10 mouse cellular contexts compared by ENCODE assay signal in the genomic region with DNA sequence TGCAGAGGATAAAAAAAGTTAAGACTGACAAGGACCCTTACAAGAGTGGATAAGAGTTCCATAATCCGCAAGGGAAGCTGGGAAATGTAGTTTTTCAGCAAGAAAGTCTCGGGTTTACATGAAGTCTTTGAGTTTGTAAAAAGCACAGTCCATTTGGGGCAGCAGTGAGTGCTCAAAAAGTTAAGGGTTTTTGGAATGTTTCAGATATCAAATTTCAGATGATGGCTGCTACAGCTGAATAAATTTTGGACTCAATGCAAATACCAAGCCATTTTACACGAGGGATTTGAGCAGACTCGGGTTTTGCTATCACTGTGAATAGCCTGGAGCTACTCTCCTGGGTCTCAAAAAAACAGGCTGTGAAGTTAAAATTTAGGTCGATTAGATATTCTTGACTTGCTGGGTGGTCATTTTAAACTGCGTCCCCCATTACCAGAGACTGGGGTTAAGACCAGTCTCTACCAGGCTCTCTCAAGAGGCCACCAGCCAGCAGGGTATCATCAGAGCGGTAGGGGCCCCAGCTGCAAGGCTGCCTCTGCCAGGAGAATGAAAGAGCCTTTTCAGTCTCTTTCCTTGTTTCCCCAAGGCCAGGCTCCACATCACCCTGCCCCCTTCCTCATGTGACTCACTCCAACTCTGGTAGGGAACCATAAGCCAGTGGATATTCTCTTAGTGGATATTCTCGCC. TPM values are rescaled to one million over a fixed set of nuclear protein-coding genes. Genes with fewer than 3 reads are reported as not detected.
DNase-seq lines count a peak whose midpoint lies in the region; ATAC-seq and TF ChIP-seq lines count a peak whose summit lies in the region.
"Had no signal": no experiment of that assay in that cellular context is flagged by ENCODE, and none has a peak within 500 bp of the region (broad histone marks: within the 10 kb centered on the region; RNA-seq: fewer than 3 reads in every experiment).

No protein-coding gene starts in this region.

- H3K9me3 ChIP-seq in forebrain, embryonic 12.5 days: no peaks in the 10 kb centered on the region
- H3K9me3 ChIP-seq in hindbrain, embryonic 16.5 days (ENCODE audit: control insufficient read depth, low read length): no peaks in the 10 kb centered on the region
- H3K9me3 ChIP-seq in midbrain, embryonic 15.5 days: no peaks in the 10 kb centered on the region
- H3K9me3 ChIP-seq: G1E had no signal

- TF ChIP-seq CTCF in gastrocnemius, adult 2 months (IDR thresholded peaks at IDR 0.05): peak; percentile 12; the same call in 1 of the 2 replicates

- peaks cover 26% of the 10 kb centered on the region for H3K4me1 ChIP-seq in forebrain, embryonic 12.5 days
- peaks cover 5% of the 10 kb centered on the region for H3K4me1 ChIP-seq in hindbrain, embryonic 16.5 days (ENCODE audit: control insufficient read depth, insufficient read depth, low read depth, low read length)
- peaks cover 6% of the 10 kb centered on the region; the same call in 1 of the 2 replicates for H3K4me1 ChIP-seq in midbrain, embryonic 15.5 days

- no peaks in the 10 kb centered on the region for H3K36me3 ChIP-seq in forebrain, embryonic 12.5 days (replicated peaks)
- no peaks in the 10 kb centered on the region for H3K36me3 ChIP-seq in hindbrain, embryonic 16.5 days (ENCODE audit: control insufficient read depth, insufficient read depth, low read length)
- no peaks in the 10 kb centered on the region for H3K36me3 ChIP-seq in midbrain, embryonic 15.5 days (replicated peaks)
- H3K36me3 ChIP-seq: G1E had no signal

- H3K27me3 ChIP-seq in forebrain, embryonic 12.5 days: no peaks in the 10 kb centered on the region
- no peaks in the 10 kb centered on the region for H3K27me3 ChIP-seq in hindbrain, embryonic 16.5 days (replicated peaks; ENCODE audit: control insufficient read depth, insufficient read depth, low read length)
- H3K27me3 ChIP-seq in midbrain, embryonic 15.5 days (replicated peaks): no peaks in the 10 kb centered on the region

- ATAC-seq in forebrain, embryonic 12.5 days (ENCODE audit: low FRiP score): peak; percentile 84
- peak; percentile 87 for ATAC-seq in hindbrain, embryonic 16.5 days
- peak; percentile 62; the same call in 1 of the 2 replicates for ATAC-seq in midbrain, embryonic 15.5 days (replicated peaks)
- ATAC-seq in erythroid progenitor cell, adult 5-6 weeks (replicated peaks; ENCODE audit: low FRiP score, poor library complexity, severe bottlenecking): no peak

- H3K9ac ChIP-seq in forebrain, embryonic 12.5 days: no peak overlapping the region
- H3K9ac ChIP-seq in hindbrain, embryonic 16.5 days (ENCODE audit: low read depth, low read length): no peak overlapping the region
- H3K9ac ChIP-seq in midbrain, embryonic 15.5 days: no peak overlapping the region

- peak overlapping the region; percentile 73 for H3K27ac ChIP-seq in gastrocnemius, adult 2 months
- H3K27ac ChIP-seq in forebrain, embryonic 12.5 days: peak overlapping the region; percentile 47
- peak overlapping the region; percentile 39; the same call in 1 of the 2 replicates for H3K27ac ChIP-seq in hindbrain, embryonic 16.5 days (ENCODE audit: low read depth, low read length)
- peak overlapping the region; percentile 39 for H3K27ac ChIP-seq in midbrain, embryonic 15.5 days

- 18% methylated on average over 8 of the region's 8 CpGs for WGBS in forebrain, embryonic 12.5 days
- 32% methylated on average over 8 of the region's 8 CpGs for WGBS in hindbrain, embryonic 16.5 days
- WGBS in midbrain, embryonic 15.5 days: 22% methylated on average over 8 of the region's 8 CpGs

- peak overlapping the region; percentile 16 for H3K4me2 ChIP-seq in forebrain, embryonic 12.5 days
- no peak overlapping the region for H3K4me2 ChIP-seq in hindbrain, embryonic 16.5 days (ENCODE audit: low read length)
- H3K4me2 ChIP-seq in midbrain, embryonic 15.5 days: no peak overlapping the region

- H3K4me3 ChIP-seq in gastrocnemius, adult 2 months: peak overlapping the region; percentile 42
- H3K4me3 ChIP-seq in forebrain, embryonic 12.5 days (replicated peaks): no peak overlapping the region
- no peak overlapping the region for H3K4me3 ChIP-seq in hindbrain, embryonic 16.5 days (ENCODE audit: low read length)
- no peak overlapping the region for H3K4me3 ChIP-seq in midbrain, embryonic 15.5 days

- intact Hi-C loops in gastrocnemius, adult 2 months (cut with DNase I): no loop called here

- no peak for DNase-seq in gastrocnemius, adult 2 months
- no peak for DNase-seq in gastrocnemius, adult 8-10 months (ENCODE audit: low spot score in 2 of 2)
- peak; percentile 89 for DNase-seq in NIH3T3 (ENCODE audit: low read depth)
- no peak for DNase-seq in spleen, postnatal 14 days (ENCODE audit: low spot score in 2 of 2)

RNA-seq across cellular contexts. Expression of gene Spg20, which starts 15.8 kb away (rescaled TPM):
- total RNA-seq in gastrocnemius, adult 2 months (2021): 10 to 100 TPM; 34.0 to 41.1 TPM
- 10 to 100 TPM; 24.5 to 33.9 (median 30.1) TPM for total RNA-seq in gastrocnemius, adult 8-10 months (2022)
- polyA plus RNA-seq in forebrain, embryonic 12.5 days (2016; fragmentation: Nextera tagmentation; extraction: Ambion mirVana): 34.9 and 38.9 TPM in 2 replicates
- polyA plus RNA-seq in hindbrain, embryonic 16.5 days (2015; fragmentation: Nextera tagmentation; extraction: Ambion mirVana): 13.1 and 16.2 TPM in 2 replicates
- 15.7 and 15.8 TPM in 2 replicates for polyA plus RNA-seq in midbrain, embryonic 15.5 days (2015; fragmentation: Nextera tagmentation; extraction: Ambion mirVana)
- total RNA-seq in erythroid progenitor cell, adult 5-6 weeks (2015; ENCODE audit: low replicate concordance): 0.36 and 2.9 TPM in 2 replicates
- 2.3 and 2.4 TPM in 2 replicates for total RNA-seq in erythroid progenitor cell, adult 5-6 weeks (2017; ENCODE audit: low replicate concordance)

RNA-seq across cellular contexts. Expression of gene Ccna1, which starts 40.8 kb away (rescaled TPM):
- total RNA-seq in gastrocnemius, adult 2 months (2021): not detected
- not detected for total RNA-seq in gastrocnemius, adult 8-10 months (2022)
- polyA plus RNA-seq in forebrain, embryonic 12.5 days (2016; fragmentation: Nextera tagmentation; extraction: Ambion mirVana): 3.2 and 6.0 TPM in 2 replicates
- 1.1 and 1.4 TPM in 2 replicates for polyA plus RNA-seq in hindbrain, embryonic 16.5 days (2015; fragmentation: Nextera tagmentation; extraction: Ambion mirVana)
- 2.5 TPM in 2 replicates for polyA plus RNA-seq in midbrain, embryonic 15.5 days (2015; fragmentation: Nextera tagmentation; extraction: Ambion mirVana)
- total RNA-seq in erythroid progenitor cell, adult 5-6 weeks (2015; ENCODE audit: low replicate concordance): not detected in 2 replicates
- total RNA-seq in erythroid progenitor cell, adult 5-6 weeks (2017; ENCODE audit: low replicate concordance): not detected in 2 replicates
- total RNA-seq: G1E had no signal
- polyA plus RNA-seq: G1E had no signal

RNA-seq across cellular contexts. Expression of gene Ccdc169, which starts 41.0 kb away (rescaled TPM):
- total RNA-seq in gastrocnemius, adult 2 months (2021): under 1 TPM; 0.10 to 0.11 TPM
- total RNA-seq in gastrocnemius, adult 8-10 months (2022): not detected
- polyA plus RNA-seq in forebrain, embryonic 12.5 days (2016; fragmentation: Nextera tagmentation; extraction: Ambion mirVana): 0.09 and 0.10 TPM in 2 replicates
- 0.09 TPM in 1 of 2 replicates, not detected in the other for polyA plus RNA-seq in hindbrain, embryonic 16.5 days (2015; fragmentation: Nextera tagmentation; extraction: Ambion mirVana)
- polyA plus RNA-seq in midbrain, embryonic 15.5 days (2015; fragmentation: Nextera tagmentation; extraction: Ambion mirVana): 0.05 and 0.08 TPM in 2 replicates
- total RNA-seq in erythroid progenitor cell, adult 5-6 weeks (2015; ENCODE audit: low replicate concordance): not detected in 2 replicates
- total RNA-seq in erythroid progenitor cell, adult 5-6 weeks (2017; ENCODE audit: low replicate concordance): not detected in 2 replicates
- polyA plus RNA-seq: G1E; small intestine, adult 2 months had no signal

Comparison
In these comparisons a context has a peak if more than half of its experiments do, and no peak if none do; other contexts are left out.
1. RNA of gene Spg20, which starts 15.8 kb away (total RNA-seq): 34.0 to 41.1 TPM in gastrocnemius, adult 2 months and 24.5 to 33.9 TPM in gastrocnemius, adult 8-10 months; 0.36 to 2.9 TPM in erythroid progenitor cell, adult 5-6 weeks; every median in the first group is over 4 times any median in the second.
2. Peak in every context shown above with its lines, with median percentiles within 50 percentile points of each other: H3K27ac ChIP-seq.